ENCODE assay signal across 8 mouse cellular contexts in the genomic region with DNA sequence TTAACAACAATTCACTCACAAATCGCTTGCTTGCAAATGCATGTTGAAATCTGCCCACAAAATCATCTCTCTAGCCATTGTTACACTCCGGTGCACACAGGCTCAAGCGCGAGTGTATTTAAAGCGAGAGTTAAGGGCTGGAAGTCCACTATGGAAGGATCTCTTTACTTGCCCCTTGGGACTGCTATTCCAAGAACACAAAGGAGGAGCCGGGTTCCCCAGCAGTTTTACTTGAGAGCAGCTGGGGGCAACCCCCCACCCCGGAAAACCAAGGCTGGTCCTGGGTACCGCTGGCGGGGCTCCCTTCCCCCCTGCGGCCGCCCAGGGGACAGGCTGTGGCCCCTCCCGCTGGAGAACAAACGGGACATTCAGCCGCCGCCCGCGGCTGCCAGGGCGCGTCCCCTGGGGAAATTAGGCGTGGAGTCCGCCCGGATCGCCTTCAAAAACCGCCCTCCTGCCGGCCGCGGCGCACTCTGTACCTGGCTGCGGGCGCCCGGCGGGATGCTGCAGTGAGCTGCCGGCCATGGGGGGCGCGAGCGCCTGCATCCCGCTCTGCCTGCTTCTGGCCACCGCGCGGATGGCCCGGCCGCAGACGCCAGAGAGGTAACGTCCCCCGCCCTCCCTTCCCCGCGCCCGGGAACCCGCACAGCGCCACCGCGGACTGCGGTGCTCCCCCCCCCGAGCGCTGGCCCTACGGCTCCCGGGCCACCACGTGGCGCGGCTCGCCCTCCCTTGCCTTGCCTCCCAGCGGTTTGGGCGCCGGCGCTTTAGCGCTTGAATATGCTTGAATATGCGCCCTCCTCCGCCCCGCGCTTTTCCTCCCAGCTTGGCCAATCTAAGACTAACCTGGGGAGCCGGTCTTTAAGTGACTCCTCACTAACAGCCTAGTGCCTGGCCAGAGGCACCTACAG. TPM values are rescaled to one million over a fixed set of nuclear protein-coding genes. Genes with fewer than 3 reads are reported as not detected.
A peak's percentile ranks its signal among the peaks of the same experiment; 100 is the strongest.
DNase-seq lines count a peak whose midpoint lies in the region; ATAC-seq and TF ChIP-seq lines count a peak whose summit lies in the region.

A gene (plus strand): TSS at position 331 of the 911 bp plus-strand sequence.

- peaks cover 10% of the 10 kb centered on the region; the same call in 1 of the 2 replicates for H3K27me3 ChIP-seq in spleen, adult 2 months (ENCODE audit: control insufficient read depth, insufficient read depth, low read length)
- H3K27me3 ChIP-seq in heart, adult 2 months (ENCODE audit: control insufficient read depth, insufficient read depth, low read length), result no peaks in the 10 kb centered on the region
- H3K27me3 ChIP-seq in intestine, postnatal 0 days (replicated peaks; ENCODE audit: control insufficient read depth, insufficient read depth, low read length), result peaks cover 36% of the 10 kb centered on the region
- H3K27me3 ChIP-seq in limb, embryonic 15.5 days, result peaks cover 14% of the 10 kb centered on the region
- H3K27me3 ChIP-seq in neural tube, embryonic 11.5 days (ENCODE audit: control insufficient read depth, insufficient read depth, low read length), result peaks cover 5% of the 10 kb centered on the region

- H3K4me3 ChIP-seq in spleen, adult 2 months (ENCODE audit: extremely low read depth, insufficient read depth, insufficient read length), result peak within 1 kb of the TSS; percentile 18; the same call in 1 of the 2 replicates
- H3K4me3 ChIP-seq in heart, adult 2 months, result peak within 1 kb of the TSS; percentile 66
- peak within 1 kb of the TSS; percentile 57 for H3K4me3 ChIP-seq in intestine, postnatal 0 days (ENCODE audit: low read depth, low read length)
- H3K4me3 ChIP-seq in limb, embryonic 15.5 days, result peak within 1 kb of the TSS; percentile 59
- peak within 1 kb of the TSS; percentile 58 for H3K4me3 ChIP-seq in neural tube, embryonic 11.5 days (ENCODE audit: low read depth, low read length)

- TF ChIP-seq CTCF in spleen, adult 2 months (IDR thresholded peaks at IDR 0.05; ENCODE audit: extremely low read depth, insufficient read depth, insufficient read length, insufficient replicate concordance), result no peak
- TF ChIP-seq CTCF in heart, adult 2 months (IDR thresholded peaks at IDR 0.05), result peak; percentile 43
- peak; percentile 27 for TF ChIP-seq CTCF in intestine, postnatal 0 days (IDR thresholded peaks at IDR 0.05; ENCODE audit: low read depth)

- peaks cover 5% of the 10 kb centered on the region; the same call in 1 of the 2 replicates for H3K4me1 ChIP-seq in spleen, adult 2 months (ENCODE audit: control insufficient read depth, insufficient read depth, insufficient read length)
- H3K4me1 ChIP-seq in heart, adult 2 months (ENCODE audit: control insufficient read depth, insufficient read depth, low read length), result no peaks in the 10 kb centered on the region
- H3K4me1 ChIP-seq in intestine, postnatal 0 days (replicated peaks; ENCODE audit: control insufficient read depth, insufficient read depth, low read length), result no peaks in the 10 kb centered on the region; the same call in 1 of the 2 replicates
- peaks cover 10% of the 10 kb centered on the region for H3K4me1 ChIP-seq in limb, embryonic 15.5 days
- no peaks in the 10 kb centered on the region for H3K4me1 ChIP-seq in neural tube, embryonic 11.5 days (ENCODE audit: control insufficient read depth, insufficient read depth, low read length)

- TF ChIP-seq EP300 in heart, adult 2 months (IDR thresholded peaks at IDR 0.05; ENCODE audit: insufficient read depth, low read depth, low read length), result no peak

- peak within 1 kb of the TSS; percentile 83 for H3K9ac ChIP-seq in heart, adult 2 months (ENCODE audit: low read depth, low read length)
- H3K9ac ChIP-seq in intestine, postnatal 0 days (ENCODE audit: low read depth, low read length), result peak within 1 kb of the TSS; percentile 34; the same call in 1 of the 2 replicates
- H3K9ac ChIP-seq in limb, embryonic 15.5 days, result peak within 1 kb of the TSS; percentile 52
- peak within 1 kb of the TSS; percentile 73 for H3K9ac ChIP-seq in neural tube, embryonic 11.5 days (ENCODE audit: low read length)

- peak within 1 kb of the TSS; percentile 91 for H3K4me2 ChIP-seq in intestine, postnatal 0 days (replicated peaks; ENCODE audit: low read depth)
- H3K4me2 ChIP-seq in limb, embryonic 15.5 days, result peak within 1 kb of the TSS; percentile 98
- peak within 1 kb of the TSS; percentile 96 for H3K4me2 ChIP-seq in neural tube, embryonic 11.5 days (ENCODE audit: low read depth)

- intact Hi-C loops in heart, adult 2 months (cut with DNase I), result loop anchor here (5.0 kb wide), 1 partner anchor 40 kb away; no protein-coding TSS in a partner anchor

- no peaks in the 10 kb centered on the region for H3K9me3 ChIP-seq in intestine, postnatal 0 days (ENCODE audit: control insufficient read depth)
- H3K9me3 ChIP-seq in limb, embryonic 15.5 days, result no peaks in the 10 kb centered on the region
- no peaks in the 10 kb centered on the region for H3K9me3 ChIP-seq in neural tube, embryonic 11.5 days (ENCODE audit: control insufficient read depth, low read length)

- no peak for TF ChIP-seq POLR2A in spleen, adult 2 months (IDR thresholded peaks at IDR 0.05; ENCODE audit: low read depth, low read length)
- TF ChIP-seq POLR2A in heart, adult 2 months (IDR thresholded peaks at IDR 0.05; ENCODE audit: insufficient read depth, low read depth, low read length), result no peak

- ATAC-seq in intestine, postnatal 0 days, result peak; percentile 45; the same call in 1 of the 2 replicates
- ATAC-seq in limb, embryonic 15.5 days (ENCODE audit: insufficient number of reproducible peaks, low FRiP score, low TSS enrichment, low read depth), result peak; percentile 75; the same call in 1 of the 2 replicates
- peak; percentile 89 for ATAC-seq in neural tube, embryonic 11.5 days (ENCODE audit: insufficient read depth, low FRiP score, low TSS enrichment)
- ATAC-seq in monocyte, adult 5-6 weeks (replicated peaks; ENCODE audit: insufficient number of reproducible peaks, low FRiP score, low TSS enrichment, poor library complexity, severe bottlenecking), result no peak

- H3K27ac ChIP-seq in spleen, adult 2 months (ENCODE audit: insufficient read depth, low read length), result no peak within 1 kb of the TSS
- H3K27ac ChIP-seq in heart, adult 2 months, result peak within 1 kb of the TSS; percentile 84
- H3K27ac ChIP-seq in intestine, postnatal 0 days (ENCODE audit: low read depth, low read length), result no peak within 1 kb of the TSS
- H3K27ac ChIP-seq in limb, embryonic 15.5 days, result peak within 1 kb of the TSS; percentile 67
- H3K27ac ChIP-seq in neural tube, embryonic 11.5 days (ENCODE audit: low read depth, low read length), result peak within 1 kb of the TSS; percentile 11; the same call in 1 of the 2 replicates

- WGBS in spleen, adult 2 months, result 2% methylated on average over 66 of the region's 71 CpGs
- under 1% methylated on average over 71 of the region's 71 CpGs for WGBS in heart, adult 2 months
- WGBS in intestine, postnatal 0 days, result under 1% methylated on average over 64 of the region's 71 CpGs
- under 1% methylated on average over 59 of the region's 71 CpGs for WGBS in limb, embryonic 15.5 days
- 0% methylated on average over 47 of the region's 71 CpGs for WGBS in neural tube, embryonic 11.5 days

- H3K36me3 ChIP-seq in spleen, adult 2 months (ENCODE audit: control insufficient read depth, insufficient read depth, low read length), result no peaks in the 10 kb centered on the region
- H3K36me3 ChIP-seq in heart, adult 2 months (ENCODE audit: control insufficient read depth, insufficient read depth, low read length), result no peaks in the 10 kb centered on the region
- H3K36me3 ChIP-seq in intestine, postnatal 0 days (ENCODE audit: control insufficient read depth, insufficient read depth), result no peaks in the 10 kb centered on the region
- H3K36me3 ChIP-seq in limb, embryonic 15.5 days, result no peaks in the 10 kb centered on the region
- H3K36me3 ChIP-seq in neural tube, embryonic 11.5 days (ENCODE audit: control insufficient read depth, insufficient read depth, low read length), result no peaks in the 10 kb centered on the region

- no peaks in the 10 kb centered on the region for H3K79me2 ChIP-seq in heart, adult 2 months (replicated peaks; ENCODE audit: control insufficient read depth, insufficient read depth, low read length)

- DNase-seq in spleen, adult 2 months (ENCODE audit: low read depth in 1 of 2, low spot score in 2 of 2), result no peak
- no peak for DNase-seq in spleen, adult 18-20 months
- DNase-seq in embryo, embryonic 11 days, result peak; percentile 85
- peak; percentile 73 to 74 for DNase-seq in heart, adult 2 months
- peak; percentile 76 for DNase-seq in neural tube, embryonic 11.5 days (ENCODE audit: low spot score)

RNA-seq across cellular contexts. Expression of the gene that starts here (rescaled TPM):
- 0.40 and 0.69 TPM in 2 replicates for polyA plus RNA-seq in spleen, adult 2 months (2012; rRNA removed)
- 10 to 100 TPM; 27.8 to 28.7 TPM for total RNA-seq in heart, adult 2 months (2021)
- polyA plus RNA-seq in heart, adult 2 months (2012; rRNA removed), result 3.0 and 3.9 TPM in 2 replicates
- polyA plus RNA-seq in intestine, postnatal 0 days (2015; fragmentation: Nextera tagmentation; extraction: Ambion mirVana), result 0.16 and 0.43 TPM in 2 replicates
- polyA plus RNA-seq in limb, embryonic 15.5 days (2015; fragmentation: Nextera tagmentation; extraction: Ambion mirVana), result 23.7 and 26.5 TPM in 2 replicates
- 2.1 and 2.8 TPM in 2 replicates for polyA plus RNA-seq in neural tube, embryonic 11.5 days (2014; fragmentation: Nextera tagmentation; extraction: Ambion mirVana)
- not detected in 3 replicates for total RNA-seq in monocyte, adult 5-6 weeks (2017)

Comparison
In these comparisons a context has a peak if more than half of its experiments do, and no peak if none do; other contexts are left out.
1. RNA of the gene that starts here (total RNA-seq): 27.8 to 28.7 TPM in heart, adult 2 months; not detected in monocyte, adult 5-6 weeks; every median in the first group is over 10 times any median in the second.
2. Peak in ATAC-seq, H3K4me3 ChIP-seq, H3K9ac ChIP-seq and H3K4me2 ChIP-seq in intestine, postnatal 0 days; RNA of the gene not detected or under 1 TPM.
3. DNase-seq: peak in embryo, embryonic 11 days (single experiment), heart, adult 2 months (2 of 2) and neural tube, embryonic 11.5 days (single experiment); none in spleen, adult 2 months (0 of 2) and spleen, adult 18-20 months (0 of 2).
4. H3K27ac ChIP-seq: peak in heart, adult 2 months (single experiment), limb, embryonic 15.5 days (single experiment) and neural tube, embryonic 11.5 days (single experiment); none in spleen, adult 2 months (single experiment) and intestine, postnatal 0 days (single experiment).
5. Peak in every context shown above with its lines, with median percentiles within 50 percentile points of each other: H3K4me3 ChIP-seq, H3K9ac ChIP-seq and H3K4me2 ChIP-seq.